Mouse (Mus musculus) megakaryocyte progenitor cell, adult 5-6 weeks (primary cell): ENCODE results near the gene Ppp6r1. TPM values are rescaled to one million over a fixed set of nuclear protein-coding genes. Genes with fewer than 3 reads are reported as not detected.

Experiments
- ATAC-seq: replicated peaks from 2 replicates; pipeline ENCODE4 v1.8.0; 2016; ENCODE audit warnings: mild to moderate bottlenecking, moderate TSS enrichment, inconsistent platforms; ENCODE audit not compliant: poor library complexity
- total RNA-seq, 2 experiments: library from RNA; stranded (forward) in 1 of 2; stranded (reverse) in 1 of 2; fragments of 157-497, 149-512 nt in 1 of 2; fragments of 200-1000 nt in 1 of 2; gene quantifications; 2 replicates each; pipeline versions ENCODE4 v1.2.3 to v1.2.4; 2015 to 2017

Ppp6r1 gene
- total RNA-seq, 2 experiments from 2014 or later = 99.0 to 124 TPM

DNA sequence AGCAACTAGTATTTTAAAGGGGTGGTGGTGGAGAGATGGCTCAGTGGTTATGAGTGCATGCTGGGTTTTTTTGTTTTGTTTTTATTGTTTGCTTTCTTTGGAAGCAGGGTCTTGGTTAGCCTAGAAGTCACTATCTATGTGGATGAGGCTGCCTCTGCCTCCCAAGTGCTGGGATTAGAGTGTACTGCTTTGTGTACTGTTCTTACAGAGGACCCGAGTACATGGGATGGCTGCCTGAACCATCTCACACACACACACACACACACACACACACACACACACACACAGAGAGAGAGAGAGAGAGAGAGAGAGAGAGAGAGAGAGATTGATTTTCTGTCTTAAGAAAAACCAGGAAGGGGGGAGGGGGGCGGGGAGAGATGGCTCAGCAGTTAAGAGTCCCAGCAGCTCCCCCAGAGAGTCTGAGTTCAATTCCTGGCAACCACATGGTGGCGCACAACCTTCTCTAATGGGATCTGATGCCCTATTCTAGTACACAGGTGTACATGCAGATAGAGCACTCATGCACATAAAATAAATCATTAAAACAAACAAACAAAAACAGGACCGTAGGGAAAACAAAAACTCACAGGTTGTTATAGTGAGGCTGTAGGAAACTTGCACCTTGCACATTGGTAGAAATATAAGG, 35.2 kb downstream of the Ppp6r1 start:
- ATAC-seq = peak; percentile 45

DNA sequence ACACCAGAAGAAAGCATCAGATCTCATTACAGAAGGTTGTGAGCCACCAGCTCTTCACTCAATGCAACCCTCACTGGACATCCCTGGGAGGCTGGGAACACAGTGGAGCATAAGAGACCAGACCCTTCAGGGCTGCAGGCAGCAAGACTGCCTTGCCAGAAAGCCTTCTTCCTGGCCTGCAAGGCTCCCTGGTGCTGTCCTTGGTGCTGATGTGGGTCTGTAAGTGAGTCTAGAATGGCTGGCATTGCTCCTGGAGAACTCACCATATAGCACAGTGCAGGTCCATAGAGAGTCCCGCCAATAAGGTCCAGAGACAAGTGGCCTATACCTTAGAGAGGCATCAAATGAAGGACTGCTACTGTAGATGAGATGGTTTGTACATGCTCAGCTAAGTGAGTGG, 38.8 kb downstream of the Ppp6r1 start:
- peak; percentile 89 for ATAC-seq

DNA sequence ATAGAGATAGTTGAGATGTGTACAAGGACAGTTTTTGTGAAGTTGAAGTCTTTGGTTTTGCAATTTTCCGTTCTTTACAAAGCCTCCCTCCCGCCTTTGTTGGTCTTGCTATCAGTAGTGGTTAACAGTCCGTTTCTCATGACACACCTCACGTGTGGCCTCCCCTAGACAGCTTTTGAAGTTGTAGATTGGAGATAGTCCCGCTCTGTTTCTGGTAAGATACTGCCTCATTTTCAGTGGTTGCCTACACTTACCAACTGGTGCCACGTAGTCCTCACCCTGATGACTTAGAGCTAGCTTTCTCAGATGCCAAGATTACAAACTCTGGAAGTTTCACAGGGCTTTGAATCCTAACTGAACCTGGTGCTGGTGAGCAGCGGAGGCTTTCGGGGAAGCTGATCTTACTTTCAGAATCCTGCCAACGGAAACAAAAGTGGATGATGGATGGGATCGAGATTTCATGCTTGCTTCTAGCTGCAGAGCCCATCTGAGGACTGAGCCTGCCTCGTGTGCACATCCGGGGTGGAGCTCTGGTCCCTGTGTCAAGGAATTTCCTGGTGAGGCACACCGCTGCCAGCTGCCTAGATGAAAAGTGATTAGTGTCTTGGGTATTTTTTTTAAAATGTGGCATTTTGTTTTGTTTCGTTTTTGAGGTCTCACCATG, 44.9 kb downstream of the Ppp6r1 start:
- ATAC-seq = peak; percentile 94

DNA sequence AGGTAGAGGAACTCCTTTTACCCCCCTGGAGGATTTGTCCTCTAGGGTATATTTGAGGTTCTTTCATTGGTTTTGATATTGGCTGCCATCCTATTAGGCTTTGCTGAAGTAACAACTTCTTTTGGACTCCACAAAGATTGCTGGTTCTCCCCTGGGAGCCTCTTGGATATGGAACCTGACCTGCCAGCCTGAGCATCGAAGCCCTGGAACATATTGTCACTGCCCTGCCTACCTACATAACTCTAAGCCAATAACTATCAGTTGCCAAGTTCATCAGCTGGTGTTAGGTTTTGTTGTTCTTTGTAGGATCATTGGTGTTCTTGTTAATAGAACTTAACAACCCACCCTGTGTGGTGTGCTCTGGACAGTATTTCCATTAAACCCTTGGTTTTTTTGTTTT, 45.9 kb downstream of the Ppp6r1 start:
- ATAC-seq = no peak

DNA sequence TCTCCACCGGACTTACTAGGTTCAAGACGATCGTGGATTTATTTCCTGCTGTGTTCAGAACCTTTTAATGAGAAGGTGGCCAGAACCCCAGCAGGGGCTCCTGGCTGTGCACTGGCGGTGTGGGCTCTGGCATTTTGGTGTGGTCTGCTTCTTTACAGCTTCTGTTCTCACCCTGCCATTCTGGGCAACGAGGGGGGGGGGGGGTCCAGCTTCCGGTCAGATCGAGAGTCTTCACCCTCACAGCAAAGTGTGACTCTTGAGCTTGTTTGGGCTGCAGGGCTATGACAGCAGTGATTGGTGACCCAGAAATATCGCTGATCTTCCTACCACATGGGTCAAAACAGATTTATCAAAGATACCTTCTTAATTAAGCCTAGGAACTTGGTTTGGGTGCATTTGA, 46.4 kb downstream of the Ppp6r1 start:
- no peak for ATAC-seq

DNA sequence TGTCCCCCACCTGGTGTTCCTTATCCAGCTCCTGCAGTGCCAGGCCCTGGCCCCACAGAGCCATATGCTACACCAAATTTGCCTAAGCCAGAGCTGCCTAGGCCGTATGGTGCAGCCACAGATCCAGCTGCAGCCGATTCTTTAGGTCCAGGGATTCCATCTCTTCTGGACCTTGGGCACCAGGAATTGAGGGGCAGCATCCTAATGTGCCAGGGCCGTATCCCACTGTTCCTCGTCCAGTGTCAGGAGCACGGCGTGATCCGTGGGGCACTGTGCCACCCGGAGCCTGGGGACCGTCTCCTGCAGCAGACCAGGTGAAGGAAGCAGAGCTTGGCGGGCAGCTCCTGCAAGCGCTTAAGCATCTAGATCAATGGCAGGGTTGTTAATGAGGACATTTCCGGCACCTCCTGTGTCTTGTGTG, 46.9 kb downstream of the Ppp6r1 start:
- ATAC-seq = no peak

DNA sequence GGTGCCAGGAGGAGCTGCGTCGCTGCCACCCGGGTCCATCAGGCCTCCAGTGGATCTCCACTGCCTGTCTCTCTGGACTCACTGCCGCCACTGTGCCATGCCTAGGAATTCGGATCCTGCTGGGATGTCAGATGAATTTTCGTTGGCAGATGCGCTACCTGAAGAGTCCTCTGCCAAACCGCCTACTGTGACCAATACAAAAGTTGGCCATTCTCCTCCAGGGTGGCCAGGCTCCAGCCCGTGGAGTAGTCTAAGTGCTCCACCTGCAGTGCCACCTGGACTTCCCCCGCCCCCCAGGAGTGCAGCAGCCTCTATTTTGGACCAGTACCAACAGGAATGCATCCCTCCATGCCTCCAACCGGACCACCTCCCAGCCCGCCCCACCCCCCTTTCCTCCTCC, 47.3 kb downstream of the Ppp6r1 start:
- no peak for ATAC-seq

DNA sequence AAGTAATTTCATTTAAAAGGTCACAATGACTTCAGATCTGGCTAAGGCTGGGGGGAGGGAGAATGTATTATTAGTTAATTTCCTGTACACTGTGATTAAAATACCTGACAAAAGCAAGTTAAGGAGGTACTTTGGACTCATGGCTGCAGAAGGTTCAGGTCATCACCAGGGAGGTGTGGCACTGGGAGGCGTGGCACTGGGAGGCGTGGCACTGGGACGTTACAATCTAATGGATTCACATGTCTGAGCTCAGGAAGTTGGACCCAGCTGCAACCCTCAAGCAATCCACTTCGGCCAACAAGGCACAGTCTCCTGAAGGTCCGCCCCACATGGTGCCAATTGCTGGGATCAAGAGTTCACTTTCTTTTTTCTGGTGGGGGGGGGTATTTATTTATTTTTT, 50.8 kb downstream of the Ppp6r1 start:
- ATAC-seq = peak; percentile 97

DNA sequence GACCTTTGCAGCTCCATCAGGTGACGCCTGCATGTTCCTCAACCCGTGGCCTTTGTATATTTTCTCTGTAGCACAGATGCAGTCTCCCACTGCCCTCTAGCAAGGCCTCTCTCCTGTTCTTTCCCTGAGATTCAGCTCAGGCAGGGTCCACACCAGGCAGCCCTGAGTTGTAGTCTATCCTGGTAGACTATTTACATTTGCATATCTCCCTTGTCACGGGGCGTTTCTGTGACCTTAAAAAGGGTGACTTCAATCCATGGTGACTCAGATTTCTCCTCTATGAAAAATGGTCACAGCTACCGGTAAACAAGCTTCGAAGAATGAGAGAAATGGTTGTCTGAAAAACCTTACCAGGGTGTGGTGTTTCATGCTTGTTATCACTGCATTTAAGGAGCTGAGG, 54.9 kb downstream of the Ppp6r1 start, which contains the start of gene Ptprh:
TSS of gene Ptprh (minus strand) at position 169 of the 400 bp plus-strand sequence.
- ATAC-seq = no peak

DNA sequence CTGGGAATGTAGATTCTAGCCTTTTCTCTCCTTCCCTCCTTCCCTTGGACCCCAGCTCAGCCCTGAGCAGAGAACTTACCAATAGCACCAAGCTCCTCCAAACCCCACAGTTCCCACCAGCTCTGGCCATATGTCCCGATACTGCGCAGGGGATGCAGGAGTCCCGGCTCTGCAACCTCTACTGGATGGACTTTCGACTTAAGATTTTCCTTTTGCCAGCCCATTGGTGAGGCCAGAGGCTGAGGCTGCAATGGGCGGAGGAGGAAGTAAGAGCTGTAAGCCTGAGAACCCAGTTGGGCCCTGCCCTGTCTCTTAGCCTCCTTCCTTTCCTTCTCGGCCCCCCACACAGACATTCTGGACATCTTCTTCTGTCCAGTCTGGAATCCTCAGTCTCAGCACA, 55.9 kb downstream of the Ppp6r1 start:
- ATAC-seq = no peak

DNA sequence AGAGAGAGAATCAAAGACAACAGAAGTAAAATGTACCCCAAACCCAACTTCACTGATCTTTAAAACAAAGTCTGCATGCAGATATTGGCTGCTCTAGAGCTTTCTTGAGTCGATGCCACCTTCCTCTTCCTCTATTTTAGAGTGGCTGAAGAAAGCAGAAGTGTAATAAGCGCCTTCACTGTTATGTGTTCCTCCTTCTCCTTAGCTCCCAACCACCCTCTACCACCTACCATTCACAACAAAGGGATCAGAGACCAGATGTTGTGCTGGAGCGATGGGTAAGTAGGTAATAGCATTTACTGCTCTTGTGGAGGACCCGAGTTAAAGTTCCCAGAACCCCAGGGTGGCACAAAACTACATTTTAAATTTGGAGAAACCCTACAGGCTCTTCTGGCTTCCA, 61.8 kb downstream of the Ppp6r1 start:
- ATAC-seq = peak; percentile 83

Other genes with a start within 250 kb of the Ppp6r1 start
- gene Rdh13, start 213.4 kb downstream of the Ppp6r1 start, total RNA-seq (2015) = 3.3 and 4.7 TPM in 2 replicates
- 16.1 and 32.6 TPM in 2 replicates for gene Rdh13, start 213.4 kb downstream of the Ppp6r1 start, total RNA-seq (2017)
- gene Eps8l1, start 198.3 kb downstream of the Ppp6r1 start, total RNA-seq (2015) = 2.0 and 2.8 TPM in 2 replicates
- gene Eps8l1, start 198.3 kb downstream of the Ppp6r1 start, total RNA-seq (2017) = 1.6 and 5.1 TPM in 2 replicates
- 85.6 and 97.7 TPM in 2 replicates for gene Ppp1r12c, start 157.3 kb downstream of the Ppp6r1 start, total RNA-seq (2015)
- gene Ppp1r12c, start 157.3 kb downstream of the Ppp6r1 start, total RNA-seq (2017) = 106 and 112 TPM in 2 replicates
- gene Tnnt1, start 142.6 kb downstream of the Ppp6r1 start, total RNA-seq (2015) = 5.6 and 8.0 TPM in 2 replicates
- gene Tnnt1, start 142.6 kb downstream of the Ppp6r1 start, total RNA-seq (2017) = 16.5 and 17.4 TPM in 2 replicates
- 4.8 and 5.2 TPM in 2 replicates for gene Tnni3, start 134.8 kb downstream of the Ppp6r1 start, total RNA-seq (2015)
- gene Tnni3, start 134.8 kb downstream of the Ppp6r1 start, total RNA-seq (2017) = 2.1 and 6.0 TPM in 2 replicates
- gene Dnaaf3, start 126.6 kb downstream of the Ppp6r1 start, total RNA-seq (2015) = 0.59 and 0.95 TPM in 2 replicates
- 1.3 and 1.4 TPM in 2 replicates for gene Dnaaf3, start 126.6 kb downstream of the Ppp6r1 start, total RNA-seq (2017)
- not detected in 2 replicates for gene Syt5, start 111.5 kb downstream of the Ppp6r1 start, total RNA-seq (2015)
- not detected in 2 replicates for gene Syt5, start 111.5 kb downstream of the Ppp6r1 start, total RNA-seq (2017)
- not detected in 2 replicates for gene Ptprh, start 55.0 kb downstream of the Ppp6r1 start, total RNA-seq (2015)
- gene Ptprh, start 55.0 kb downstream of the Ppp6r1 start, total RNA-seq (2017) = not detected in 2 replicates
- 6.7 and 8.9 TPM in 2 replicates for gene Tmem86b, start 27.6 kb downstream of the Ppp6r1 start, total RNA-seq (2015)
- 15.2 and 22.4 TPM in 2 replicates for gene Tmem86b, start 27.6 kb downstream of the Ppp6r1 start, total RNA-seq (2017)
- 48.1 and 52.5 TPM in 2 replicates for gene Hspbp1, start 26.0 kb upstream of the Ppp6r1 start, total RNA-seq (2015)
- 20.2 and 26.2 TPM in 2 replicates for gene Hspbp1, start 26.0 kb upstream of the Ppp6r1 start, total RNA-seq (2017)
- 0.44 TPM in 1 of 2 replicates, not detected in the other for gene Brsk1, start 31.6 kb upstream of the Ppp6r1 start, total RNA-seq (2015)
- gene Brsk1, start 31.6 kb upstream of the Ppp6r1 start, total RNA-seq (2017) = not detected in 2 replicates
- gene Tmem150b, start 66.2 kb upstream of the Ppp6r1 start, total RNA-seq (2015) = 10.1 and 12.1 TPM in 2 replicates
- gene Tmem150b, start 66.2 kb upstream of the Ppp6r1 start, total RNA-seq (2017) = 23.0 and 24.4 TPM in 2 replicates
- gene Kmt5c, start 81.1 kb upstream of the Ppp6r1 start, total RNA-seq (2015) = 37.3 and 41.0 TPM in 2 replicates
- gene Kmt5c, start 81.1 kb upstream of the Ppp6r1 start, total RNA-seq (2017) = 50.1 and 55.6 TPM in 2 replicates
- gene Cox6b2, start 94.1 kb upstream of the Ppp6r1 start, total RNA-seq (2015) = 63.0 and 71.7 TPM in 2 replicates
- 44.2 and 66.7 TPM in 2 replicates for gene Cox6b2, start 94.1 kb upstream of the Ppp6r1 start, total RNA-seq (2017)
- gene Fam71e2, start 112.3 kb upstream of the Ppp6r1 start, total RNA-seq (2015) = not detected in 2 replicates
- gene Fam71e2, start 112.3 kb upstream of the Ppp6r1 start, total RNA-seq (2017) = not detected in 2 replicates
- 0.17 TPM in 1 of 2 replicates, not detected in the other for gene Il11, start 123.8 kb upstream of the Ppp6r1 start, total RNA-seq (2015)
- gene Il11, start 123.8 kb upstream of the Ppp6r1 start, total RNA-seq (2017) = not detected in 2 replicates
- gene Tmem190, start 123.9 kb upstream of the Ppp6r1 start, total RNA-seq (2015) = not detected in 2 replicates
- not detected in 2 replicates for gene Tmem190, start 123.9 kb upstream of the Ppp6r1 start, total RNA-seq (2017)
- 6.2 and 10.5 TPM in 2 replicates for gene Tmem238, start 130.6 kb upstream of the Ppp6r1 start, total RNA-seq (2015)
- 5.4 and 5.5 TPM in 2 replicates for gene Tmem238, start 130.6 kb upstream of the Ppp6r1 start, total RNA-seq (2017)
- gene Rpl28, start 133.9 kb upstream of the Ppp6r1 start, total RNA-seq (2015) = 1,898 and 2,111 TPM in 2 replicates
- 686 and 710 TPM in 2 replicates for gene Rpl28, start 133.9 kb upstream of the Ppp6r1 start, total RNA-seq (2017)
- 280 and 341 TPM in 2 replicates for gene Ube2s, start 153.6 kb upstream of the Ppp6r1 start, total RNA-seq (2015)
- gene Ube2s, start 153.6 kb upstream of the Ppp6r1 start, total RNA-seq (2017) = 169 and 190 TPM in 2 replicates
- gene Shisa7, start 185.7 kb upstream of the Ppp6r1 start, total RNA-seq (2015) = 0.05 TPM in 1 of 2 replicates, not detected in the other
- not detected in 2 replicates for gene Shisa7, start 185.7 kb upstream of the Ppp6r1 start, total RNA-seq (2017)
- 9.1 and 13.4 TPM in 2 replicates for gene Isoc2b, start 211.2 kb upstream of the Ppp6r1 start, total RNA-seq (2015)
- 34.9 and 98.1 TPM in 2 replicates for gene Isoc2b, start 211.2 kb upstream of the Ppp6r1 start, total RNA-seq (2017)
- gene Isoc2a, start 218.1 kb upstream of the Ppp6r1 start, total RNA-seq (2015) = 2.4 and 3.1 TPM in 2 replicates
- gene Isoc2a, start 218.1 kb upstream of the Ppp6r1 start, total RNA-seq (2017) = 7.3 and 8.7 TPM in 2 replicates
- not detected in 2 replicates for gene Gm36210, start 247.5 kb upstream of the Ppp6r1 start, total RNA-seq (2015)
- gene Gm36210, start 247.5 kb upstream of the Ppp6r1 start, total RNA-seq (2017) = not detected in 2 replicates